Mouse (Mus musculus) kidney, postnatal 0 days (tissue): ENCODE results near the gene Resf1. TPM values are rescaled to one million over a fixed set of nuclear protein-coding genes. Genes with fewer than 3 reads are reported as not detected.

Experiments
- ATAC-seq: fragments of 200-750 bp; cut with Nextera tagmentation; replicated peaks from 2 replicates; pipeline ENCODE4 v1.8.0; 2017; ENCODE audit warnings: low read depth, moderate number of reproducible peaks, moderate TSS enrichment, moderate library complexity; ENCODE audit not compliant: low FRiP score
- DNase-seq: peaks from one replicate; pipeline ENCODE4 v3.0.0-alpha.2; 2016; ENCODE audit warnings: low spot score
- H3K27ac ChIP-seq: fragments of 300-500 bp; sonication (generic); 2 replicates; pipeline ENCODE4 v1.5.1; 2014; ENCODE audit warnings: mild to moderate bottlenecking
- H3K27me3 ChIP-seq: fragments of 300-500 bp; sonication (generic); 2 replicates; pipeline ENCODE4 v1.6.1; 2014; ENCODE audit warnings: low read length, mixed read lengths; ENCODE audit not compliant: insufficient read depth
- H3K36me3 ChIP-seq: fragments of 300-500 bp; sonication (generic); 2 replicates; pipeline ENCODE4 v1.6.1; 2014; ENCODE audit warnings: low read length, mixed read lengths; ENCODE audit not compliant: insufficient read depth
- H3K4me1 ChIP-seq: fragments of 300-500 bp; sonication (generic); replicated peaks from 2 replicates; pipeline ENCODE4 v1.6.1; 2014; ENCODE audit warnings: antibody characterized with exemption, low read length, mixed read lengths; ENCODE audit not compliant: insufficient read depth
- H3K4me2 ChIP-seq: fragments of 300-500 bp; sonication (generic); 2 replicates; pipeline ENCODE4 v1.6.1; 2014; ENCODE audit warnings: mild to moderate bottlenecking, low read length, moderate library complexity, mixed read lengths
- H3K4me3 ChIP-seq: fragments of 300-500 bp; sonication (generic); replicated peaks from 2 replicates; pipeline ENCODE4 v1.5.1; 2014; ENCODE audit warnings: low read depth, low read length
- H3K9ac ChIP-seq: fragments of 300-500 bp; sonication (generic); 2 replicates; pipeline ENCODE4 v1.6.1; 2014; ENCODE audit warnings: low read depth, low read length
- H3K9me3 ChIP-seq: fragments of 300-500 bp; sonication (generic); replicated peaks from 2 replicates; pipeline ENCODE4 v1.6.1; 2016; ENCODE audit warnings: low read length, inconsistent platforms, mixed read lengths
- CTCF ChIP-seq: IDR thresholded peaks from 2 replicates; pipeline ENCODE4 v1.5.1; 2016; ENCODE audit warnings: antibody characterized with exemption, low read depth, mild to moderate bottlenecking, moderate library complexity
- WGBS: fragments of 180-500 bp; shearing (Covaris S2); extraction: QIAGEN DNeasy Blood & Tissue Kit; methylation state at CpG from one replicate; pipeline ENCODE4 v1.1.7; 2014; 5-methylcytosine and 5-hydroxymethylcytosine counted together
- polyA plus RNA-seq: library from polyadenylated mRNA; unstranded; fragments of >200 nt; fragmentation: Nextera tagmentation; extraction: Ambion mirVana; gene quantifications from 2 replicates; pipeline ENCODE4 v1.2.1, GENCODE M21; 2015

Gene Resf1
- polyA plus RNA-seq, 1 experiment from 2014 or later = 46.6 TPM

DNA sequence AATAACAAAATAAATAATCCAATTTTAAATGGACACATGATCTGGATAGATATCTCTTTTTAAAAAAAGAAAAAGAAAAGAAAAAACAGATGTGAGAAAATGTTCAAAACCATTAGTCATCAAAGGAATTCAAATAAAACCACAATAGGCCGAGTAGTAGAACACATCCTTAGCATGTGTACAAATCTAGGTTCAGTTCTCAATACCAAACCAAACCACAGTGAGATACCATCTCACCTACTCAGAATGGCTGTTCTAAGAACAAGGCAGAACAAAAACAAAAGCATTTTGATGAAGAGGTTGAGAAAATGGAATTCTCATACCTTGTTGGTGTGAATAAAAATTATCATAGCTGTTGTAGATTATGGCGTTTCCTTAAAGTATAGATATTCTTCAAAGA lies 57.2 kb downstream of the Resf1 start:
- ATAC-seq (no peak), DNase-seq (no peak)
- no peaks in the 10 kb centered on the region for H3K4me1 ChIP-seq

DNA sequence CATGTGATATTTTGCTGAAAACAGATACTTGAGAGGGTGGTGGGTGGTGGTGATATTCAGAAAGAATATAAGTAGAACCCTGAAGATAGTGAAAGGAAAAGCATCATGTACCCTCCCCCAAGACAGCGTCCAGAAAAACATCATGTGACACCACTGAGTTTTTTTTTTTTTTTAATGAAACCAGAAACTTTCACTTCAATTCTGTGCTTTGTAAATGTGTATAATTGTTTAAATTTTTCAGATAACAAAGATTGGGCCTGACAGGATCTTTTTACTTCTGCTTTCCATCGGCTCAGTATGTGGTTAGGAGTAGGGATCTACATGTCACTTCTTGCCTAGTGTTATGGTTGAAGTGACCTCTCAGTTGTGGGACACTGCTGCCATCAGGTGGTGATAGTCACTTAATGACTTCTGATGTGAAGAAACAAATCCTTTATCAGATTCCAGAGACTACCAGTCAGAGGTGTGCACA lies 65.8 kb downstream of the Resf1 start:
- 42% methylated on average over 2 of the region's 2 CpGs for WGBS
- Histone ChIP-seq H3K27ac (no peak overlapping the region), H3K36me3 (no peaks in the 10 kb centered on the region)

More for the DNA sequence above, 57.2 kb downstream of the Resf1 start:
- no peak overlapping the region for H3K4me3 ChIP-seq
- H3K9ac ChIP-seq = no peak overlapping the region
- 77% methylated on average over 2 of the region's 2 CpGs for WGBS
- no peak for TF ChIP-seq CTCF
- H3K27me3 ChIP-seq = no peaks in the 10 kb centered on the region
- H3K36me3 ChIP-seq = no peaks in the 10 kb centered on the region
- no peak overlapping the region for H3K27ac ChIP-seq
- H3K9me3 ChIP-seq = no peaks in the 10 kb centered on the region
- H3K4me2 ChIP-seq = no peak overlapping the region

DNA sequence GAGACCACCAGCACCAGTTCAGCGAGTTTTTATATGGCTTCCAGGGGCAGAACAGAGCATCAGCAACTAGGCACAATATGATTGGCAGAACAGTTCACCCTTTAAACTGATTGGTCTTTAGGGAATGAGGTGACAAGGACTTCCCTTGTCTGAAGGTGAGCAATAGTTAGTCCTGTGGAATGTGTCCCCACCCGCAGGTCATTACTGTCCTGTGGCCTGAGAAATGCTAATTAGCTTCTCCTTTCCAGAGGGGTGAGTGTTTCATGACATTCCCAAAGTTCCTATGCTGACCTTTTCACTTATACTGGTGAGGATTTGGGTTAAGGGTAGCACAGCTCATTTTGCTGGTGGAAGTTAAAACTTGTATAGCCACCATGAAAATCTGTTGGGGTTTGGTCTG lies 74.3 kb downstream of the Resf1 start:
- Histone ChIP-seq H3K27ac (no peak overlapping the region), H3K9me3 (no peaks in the 10 kb centered on the region), H3K36me3 (no peaks in the 10 kb centered on the region), H3K4me3 (no peak overlapping the region), H3K4me2 (no peak overlapping the region), H3K27me3 (no peaks in the 10 kb centered on the region), H3K9ac (no peak overlapping the region), H3K4me1 (no peaks in the 10 kb centered on the region)
- DNase-seq (no peak), ATAC-seq (no peak)
- WGBS = 62% methylated on average over 2 of the region's 2 CpGs
- TF ChIP-seq CTCF = no peak

More for the DNA sequence above, 65.8 kb downstream of the Resf1 start:
- ATAC-seq (peak; percentile 84), DNase-seq (peak; percentile 92)
- no peaks in the 10 kb centered on the region for H3K4me1 ChIP-seq
- no peaks in the 10 kb centered on the region for H3K27me3 ChIP-seq
- peak; percentile 86 for TF ChIP-seq CTCF
- H3K9me3 ChIP-seq = no peaks in the 10 kb centered on the region
- no peak overlapping the region for H3K4me2 ChIP-seq
- H3K4me3 ChIP-seq = no peak overlapping the region
- no peak overlapping the region for H3K9ac ChIP-seq

Other genes starting within 250 kb of the Resf1 start
- gene Dennd5b, start 207.7 kb upstream of the Resf1 start, polyA plus RNA-seq = 4.6 and 5.0 TPM in 2 replicates
- gene Gm10203, start 179.2 kb upstream of the Resf1 start, polyA plus RNA-seq = not detected in 2 replicates
- gene Etfbkmt, start 169.6 kb upstream of the Resf1 start, polyA plus RNA-seq = 22.7 and 26.0 TPM in 2 replicates
- gene Amn1, start 120.7 kb upstream of the Resf1 start, polyA plus RNA-seq = 34.3 and 36.0 TPM in 2 replicates
- gene Bicd1, start 99.5 kb downstream of the Resf1 start, polyA plus RNA-seq = 6.8 and 9.2 TPM in 2 replicates